Mouse (Mus musculus) cerebellum, adult 2 months (tissue): Measurements from ENCODE around the gene Mettl21a. TPM values are rescaled to one million over a fixed set of nuclear protein-coding genes. Genes with fewer than 3 reads are reported as not detected.
"Not testable (repeated sequence)": the region's sequence is repeated elsewhere in the genome, so short reads cannot be mapped to it uniquely, and the experiment has no call there.

Source experiments
- DNase-seq, 2 experiments: peaks; one replicate each; pipeline ENCODE4 v3.0.0; 2021
- H3K27ac ChIP-seq: fragments of 200-500 bp; 2 replicates; pipeline ENCODE4 v1.5.1; 2012; ENCODE audit warnings: low read length, control low read depth, inconsistent platforms; ENCODE audit not compliant: insufficient read depth
- H3K27me3 ChIP-seq: fragments of 200-500 bp; 2 replicates; pipeline ENCODE4 v1.6.1; 2012; ENCODE audit warnings: inconsistent platforms, mild to moderate bottlenecking, low read length, moderate library complexity; ENCODE audit not compliant: control insufficient read depth, insufficient read depth
- H3K4me1 ChIP-seq: fragments of 200-500 bp; 2 replicates; pipeline ENCODE4 v1.6.1; 2011; ENCODE audit warnings: low read length; ENCODE audit not compliant: control insufficient read depth, insufficient read depth
- H3K4me3 ChIP-seq: fragments of 200-500 bp; replicated peaks from 2 replicates; pipeline ENCODE3; 2011; ENCODE audit warnings: mild to moderate bottlenecking, low read depth, low read length, control low read depth; ENCODE audit not compliant: insufficient read depth
- CTCF ChIP-seq: fragments of 200-500 bp; IDR thresholded peaks from 2 replicates; pipeline ENCODE4 v1.5.1; 2011; ENCODE audit warnings: low read depth, mild to moderate bottlenecking, control low read depth, low read length, moderate library complexity, borderline replicate concordance; ENCODE audit not compliant: insufficient read depth
- POLR2A ChIP-seq: fragments of 200-500 bp; IDR thresholded peaks from 2 replicates; pipeline ENCODE4 v1.6.1; 2011; ENCODE audit warnings: low read length, control low read depth, borderline replicate concordance; ENCODE audit not compliant: insufficient read depth
- WGBS: fragments of 180-500 bp; shearing (Covaris S2); methylation state at CpG from one replicate; pipeline ENCODE4 v1.1.7; 2018; 5-methylcytosine and 5-hydroxymethylcytosine counted together
- polyA plus RNA-seq: library from polyadenylated mRNA; depleted of rRNA; stranded (reverse); fragments of >200 nt; gene quantifications from 2 replicates; pipeline ENCODE4 v1.2.3, GENCODE M21; 2012; rRNA removed

Gene Mettl21a
- polyA plus RNA-seq = 13.0 and 15.6 TPM in 2 replicates

DNA sequence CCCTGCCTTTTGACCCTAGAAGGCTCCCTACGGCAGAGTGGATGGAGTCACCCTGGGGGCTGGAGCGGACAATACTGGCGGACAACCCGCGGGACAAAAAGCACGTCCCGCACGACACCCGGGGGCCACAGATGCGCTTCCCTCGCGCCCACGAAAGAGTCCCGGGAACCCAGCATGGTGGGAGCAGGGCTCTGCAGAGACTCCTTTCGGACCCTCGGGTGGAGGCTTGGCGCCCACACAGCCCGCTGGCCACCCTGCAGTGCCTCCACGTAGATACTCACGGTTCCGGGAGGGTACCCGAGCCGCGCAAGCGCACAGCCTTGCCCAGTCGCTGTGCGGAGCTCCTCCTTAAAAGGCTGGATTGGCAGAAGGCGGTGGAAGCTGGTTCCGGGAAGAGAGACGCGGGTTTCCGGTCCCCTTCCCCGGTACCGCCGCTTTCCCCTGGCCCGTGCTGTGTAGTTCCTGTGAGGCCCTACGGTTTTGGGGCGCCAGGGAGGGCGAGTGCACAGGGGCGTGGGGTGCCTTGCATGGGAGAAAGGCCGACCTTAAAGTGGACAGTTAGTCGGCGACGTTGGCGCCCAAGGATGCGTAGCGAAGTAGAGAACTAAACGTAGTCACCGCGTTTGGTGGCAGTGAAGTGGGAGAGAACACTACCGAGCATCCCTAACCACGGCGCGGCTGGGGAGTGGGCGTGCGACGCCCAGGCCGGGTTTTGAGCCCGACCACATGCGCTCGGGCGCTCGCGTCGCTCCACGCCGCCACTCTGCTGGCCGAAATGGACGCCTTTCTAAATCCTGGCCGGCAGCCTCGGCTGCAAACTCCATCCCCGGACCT, at the start of gene Mettl21a:
TSS of gene Mettl21a (minus strand) at position 362 of the 834 bp plus-strand sequence.
- no peaks in the 10 kb centered on the region for H3K27me3 ChIP-seq
- TF ChIP-seq POLR2A (peak; percentile 93), CTCF (no peak)
- no peaks in the 10 kb centered on the region; the same call in 1 of the 2 replicates for H3K4me1 ChIP-seq
- H3K4me3 ChIP-seq = peak within 1 kb of the TSS; percentile 90
- under 1% methylated on average over 72 of the region's 72 CpGs for WGBS
- DNase-seq = peak; percentile 94 to 95
- H3K27ac ChIP-seq = peak within 1 kb of the TSS; percentile 93

- Histone ChIP-seq H3K4me3 (no peak overlapping the region), H3K4me1 (no peaks in the 10 kb centered on the region), H3K27me3 (no peaks in the 10 kb centered on the region), H3K27ac (no peak overlapping the region)
- TF ChIP-seq CTCF (no peak), POLR2A (no peak)
- DNase-seq = no peak
- WGBS = 86% methylated on average over 7 of the region's 7 CpGs
Measured at GRCm38 (mm10) chr1:64658876-64659275, 41.8 kb upstream of the Mettl21a start.

DNA sequence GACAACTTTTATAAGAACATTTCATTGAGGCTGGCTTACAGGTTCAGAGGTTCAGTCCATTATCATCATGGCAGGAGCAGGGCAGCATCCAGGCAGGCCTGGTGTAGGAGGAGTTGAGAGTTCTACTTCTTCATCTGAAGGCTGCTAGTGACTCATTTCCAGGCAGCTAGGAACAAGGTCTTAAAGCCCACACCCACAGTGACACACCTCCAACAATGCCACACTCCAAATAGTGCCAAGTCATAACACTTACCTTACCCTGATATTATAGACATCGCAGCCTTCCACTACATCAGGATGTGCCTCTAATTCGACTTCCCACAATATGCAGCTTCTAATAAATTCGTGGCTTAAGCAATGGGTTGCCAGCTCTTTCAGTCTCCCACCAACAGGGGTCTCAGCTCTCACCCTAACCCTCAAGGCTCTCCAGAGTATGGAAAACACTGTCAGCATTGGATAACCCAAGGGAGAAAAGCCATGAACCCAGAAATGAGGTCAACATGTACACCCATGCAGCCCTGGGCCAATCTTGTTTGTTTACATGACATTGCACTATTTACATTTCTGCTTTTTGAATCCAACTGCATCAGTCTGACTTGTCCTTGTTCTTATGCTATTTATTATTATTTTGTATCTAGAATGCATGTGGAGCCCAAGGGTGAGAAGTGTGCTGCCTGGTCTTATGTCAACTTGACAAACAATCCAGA, 39.5 kb upstream of the Mettl21a start:
- no peak overlapping the region for H3K4me3 ChIP-seq
- no peak overlapping the region for H3K27ac ChIP-seq
- no peak for DNase-seq
- H3K27me3 ChIP-seq = no peaks in the 10 kb centered on the region
- no peaks in the 10 kb centered on the region for H3K4me1 ChIP-seq
- WGBS = 80% methylated on average over 3 of the region's 3 CpGs
- no peak for TF ChIP-seq POLR2A
- no peak for TF ChIP-seq CTCF

DNA sequence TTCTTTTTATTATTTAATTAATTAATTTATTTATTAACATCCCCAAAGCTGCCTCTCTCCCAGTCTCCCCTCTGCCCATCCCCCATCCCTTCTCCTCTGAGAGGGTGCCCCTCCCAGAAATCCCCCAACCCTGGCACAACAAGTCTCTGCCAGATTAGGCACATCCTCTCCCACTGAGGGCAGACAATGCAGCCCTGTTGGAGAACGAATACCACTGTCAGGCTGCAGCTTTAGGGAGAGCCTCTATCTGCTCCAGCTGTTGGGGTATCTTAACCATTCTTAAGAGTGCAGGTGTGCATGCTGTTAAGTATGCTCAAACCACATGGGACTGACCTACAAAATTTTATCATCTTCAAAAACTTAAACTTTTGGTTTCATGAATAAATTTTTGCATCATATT, 38.4 kb upstream of the Mettl21a start:
- Histone ChIP-seq H3K4me3 (no peak overlapping the region), H3K27me3 (no peaks in the 10 kb centered on the region), H3K4me1 (no peaks in the 10 kb centered on the region), H3K27ac (no peak overlapping the region)
- 8% methylated on average over 1 of the region's 1 CpGs for WGBS
- TF ChIP-seq POLR2A = no peak
- DNase-seq = no peak

GRCm38 (mm10) chr1:64653701-64654100, 36.7 kb upstream of the Mettl21a start:
- no peaks in the 10 kb centered on the region for H3K4me1 ChIP-seq
- no peak overlapping the region for H3K27ac ChIP-seq
- no peak for DNase-seq
- no peak for TF ChIP-seq POLR2A
- no peak for TF ChIP-seq CTCF
- 96% methylated on average over 6 of the region's 6 CpGs for WGBS
- no peaks in the 10 kb centered on the region for H3K27me3 ChIP-seq
- no peak overlapping the region for H3K4me3 ChIP-seq

- DNase-seq = no peak
- Histone ChIP-seq H3K27me3 (no peaks in the 10 kb centered on the region), H3K27ac (no peak overlapping the region), H3K4me1 (no peaks in the 10 kb centered on the region), H3K4me3 (no peak overlapping the region)
- WGBS = 64% methylated on average over 11 of the region's 11 CpGs
- TF ChIP-seq POLR2A (no peak), CTCF (no peak)
Measured at GRCm38 (mm10) chr1:64649362-64650124, 32.5 kb upstream of the Mettl21a start.

- 88% methylated on average over 3 of the region's 3 CpGs for WGBS
- no peak for DNase-seq
- H3K4me1 ChIP-seq = no peaks in the 10 kb centered on the region
- no peak overlapping the region for H3K4me3 ChIP-seq
- no peak overlapping the region for H3K27ac ChIP-seq
- no peaks in the 10 kb centered on the region for H3K27me3 ChIP-seq
- no peak for TF ChIP-seq POLR2A
- no peak for TF ChIP-seq CTCF
Measured at GRCm38 (mm10) chr1:64644513-64644912, 27.5 kb upstream of the Mettl21a start.

GRCm38 (mm10) chr1:64642541-64642940, 25.5 kb upstream of the Mettl21a start:
- H3K27ac ChIP-seq, H3K4me3 ChIP-seq, H3K4me1 ChIP-seq, H3K27me3 ChIP-seq, DNase-seq: not testable (repeated sequence)
- 34% methylated on average over 8 of the region's 8 CpGs for WGBS
